Mouse (Mus musculus): ENCODE measurements around the gene En1. TPM values are rescaled to one million over a fixed set of nuclear protein-coding genes. Genes with fewer than 3 reads are reported as not detected.

The En1 gene
- polyA plus RNA-seq, 1 experiment from 2014 or later = not detected

- Histone ChIP-seq H3K9me3 (ENCODE audit: control insufficient read depth, low read length) (no peaks in the 10 kb centered on the region), H3K27ac (replicated peaks) (no peak overlapping the region), H3K4me1 (replicated peaks; ENCODE audit: control insufficient read depth, insufficient read depth) (no peaks in the 10 kb centered on the region), H3K36me3 (ENCODE audit: control insufficient read depth, insufficient read depth, low read length) (no peaks in the 10 kb centered on the region), H3K27me3 (ENCODE audit: control insufficient read depth, insufficient read depth, low read length) (no peaks in the 10 kb centered on the region), H3K4me3 (ENCODE audit: low read depth, low read length) (no peak overlapping the region), H3K9ac (ENCODE audit: low read length) (no peak overlapping the region), H3K4me2 (replicated peaks; ENCODE audit: low read depth) (no peak overlapping the region)
- WGBS = 47% methylated on average over 7 of the region's 7 CpGs
- DNase-seq (ENCODE audit: low spot score) (peak; percentile 33), ATAC-seq (ENCODE audit: low FRiP score, low TSS enrichment) (peak; percentile 84)
- TF ChIP-seq EP300 (optimal IDR thresholded peaks at IDR 0.05) (no peak), CTCF (IDR thresholded peaks at IDR 0.05; ENCODE audit: low read depth) (no peak)
Measured at GRCm38 (mm10) chr1:120654950-120655396, 52.8 kb downstream of the En1 start.

Other genes with a start within 250 kb of the En1 start
- 0.07 and 0.21 TPM in 2 replicates for gene Marco, start 97.4 kb upstream of the En1 start, polyA plus RNA-seq (2015; fragmentation: Nextera tagmentation; extraction: Ambion mirVana)